Mouse (Mus musculus) hindbrain, embryonic 13.5 days (tissue): ENCODE measurements around the gene Vsx1. TPM values are rescaled to one million over a fixed set of nuclear protein-coding genes. Genes with fewer than 3 reads are reported as not detected.
A peak's percentile ranks its signal among the peaks of the same experiment; 100 is the strongest.

Experiments used
- ATAC-seq: fragments of 200-750 bp; cut with Nextera tagmentation; 2 replicates; pipeline ENCODE4 v1.8.0; 2017; ENCODE audit warnings: moderate TSS enrichment; ENCODE audit not compliant: low FRiP score
- H3K27ac ChIP-seq: fragments of 300-500 bp; sonication (generic); 2 replicates; pipeline ENCODE4 v1.5.1; 2015; ENCODE audit warnings: inconsistent platforms, mild to moderate bottlenecking, moderate library complexity
- H3K27me3 ChIP-seq: fragments of 300-500 bp; sonication (generic); 2 replicates; pipeline ENCODE4 v1.6.1; 2015; ENCODE audit warnings: mild to moderate bottlenecking, inconsistent platforms
- H3K36me3 ChIP-seq: fragments of 300-500 bp; sonication (generic); 2 replicates; pipeline ENCODE4 v1.6.1; 2015; ENCODE audit warnings: mild to moderate bottlenecking, inconsistent platforms
- H3K4me1 ChIP-seq: fragments of 300-500 bp; sonication (generic); replicated peaks from 2 replicates; pipeline ENCODE4 v1.6.1; 2015; ENCODE audit warnings: inconsistent platforms
- H3K4me2 ChIP-seq: fragments of 300-500 bp; sonication (generic); 2 replicates; pipeline ENCODE4 v1.6.1; 2015; ENCODE audit warnings: inconsistent platforms, mild to moderate bottlenecking, moderate library complexity
- H3K4me3 ChIP-seq: fragments of 300-500 bp; sonication (generic); 2 replicates; pipeline ENCODE4 v1.5.1; 2015; ENCODE audit warnings: mild to moderate bottlenecking, inconsistent platforms
- H3K9ac ChIP-seq: fragments of 300-500 bp; sonication (generic); 2 replicates; pipeline ENCODE4 v1.6.1; 2015; ENCODE audit warnings: mild to moderate bottlenecking, inconsistent platforms
- H3K9me3 ChIP-seq: fragments of 300-500 bp; sonication (generic); 2 replicates; pipeline ENCODE4 v1.6.1; 2016; ENCODE audit warnings: inconsistent platforms
- WGBS: fragments of 180-500 bp; shearing (Covaris S2); methylation state at CpG from one replicate; pipeline ENCODE4 v1.1.7; 2015; 5-methylcytosine and 5-hydroxymethylcytosine counted together
- polyA plus RNA-seq: library from polyadenylated mRNA; unstranded; fragments of >200 nt; fragmentation: Nextera tagmentation; extraction: Ambion mirVana; gene quantifications from 2 replicates; pipeline ENCODE4 v1.2.1, GENCODE M21; 2015

Vsx1 gene
- polyA plus RNA-seq, 1 experiment from 2014 or later, result 0.18 TPM

- Histone ChIP-seq H3K27me3 (peaks cover 15% of the 10 kb centered on the region), H3K4me3 (peak overlapping the region; percentile 13; the same call in 1 of the 2 replicates), H3K27ac (no peak overlapping the region), H3K9ac (no peak overlapping the region), H3K9me3 (no peaks in the 10 kb centered on the region), H3K36me3 (no peaks in the 10 kb centered on the region), H3K4me2 (peak overlapping the region; percentile 32), H3K4me1 (peaks cover 29% of the 10 kb centered on the region)
- 50% methylated on average over 10 of the region's 10 CpGs for WGBS
- ATAC-seq, result no peak
Measured at GRCm38 (mm10) chr2:150665534-150666451, 23.4 kb downstream of the Vsx1 start.

DNA sequence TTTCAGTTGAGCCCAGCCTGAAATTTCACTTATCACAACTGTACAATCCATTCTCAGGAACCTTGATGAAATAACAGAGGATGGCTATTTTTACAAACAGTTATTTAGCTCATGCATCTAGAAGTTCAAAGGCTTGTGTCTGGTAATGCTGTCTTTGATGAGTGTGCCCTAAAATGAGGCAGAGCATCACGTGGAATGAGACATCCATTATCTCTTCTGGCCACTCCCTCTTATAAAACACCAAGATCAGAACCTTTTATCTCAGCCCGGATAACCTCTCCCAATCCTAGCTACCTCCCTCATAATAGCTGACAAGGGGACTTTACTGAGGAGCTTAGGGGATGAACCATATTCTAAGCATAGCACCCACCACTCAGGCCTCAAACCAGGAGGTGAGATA is 24.2 kb downstream of the Vsx1 start:
- Histone ChIP-seq H3K27ac (no peak overlapping the region), H3K4me3 (no peak overlapping the region), H3K4me2 (peak overlapping the region; percentile 32), H3K36me3 (no peaks in the 10 kb centered on the region), H3K4me1 (peaks cover 30% of the 10 kb centered on the region), H3K9ac (no peak overlapping the region), H3K27me3 (peaks cover 15% of the 10 kb centered on the region), H3K9me3 (no peaks in the 10 kb centered on the region)
- 73% methylated on average over 2 of the region's 2 CpGs for WGBS
- ATAC-seq, result no peak

- peak overlapping the region; percentile 32; the same call in 1 of the 2 replicates for H3K4me2 ChIP-seq
Measured at GRCm38 (mm10) chr2:150664152-150664920, 24.8 kb downstream of the Vsx1 start.

DNA sequence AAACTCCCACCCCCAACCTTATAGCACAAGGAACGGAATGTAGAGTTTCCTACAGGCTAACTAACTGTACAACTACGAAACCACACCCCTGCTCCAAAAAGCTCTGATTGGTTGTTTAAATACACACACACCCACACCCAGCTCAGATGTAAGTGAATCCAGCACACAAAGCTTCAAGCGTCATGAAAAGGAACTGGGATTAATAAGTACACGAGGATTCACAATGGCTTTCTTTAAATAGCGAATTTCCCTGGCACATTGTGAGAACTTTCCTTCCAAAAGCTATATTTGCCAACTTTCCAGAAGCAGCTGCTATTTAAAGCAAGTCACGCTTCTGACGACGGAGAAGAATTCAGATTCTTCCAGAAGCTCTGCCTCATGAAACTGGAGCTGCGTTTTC is 25.9 kb downstream of the Vsx1 start:
- Histone ChIP-seq H3K36me3 (peaks cover 7% of the 10 kb centered on the region), H3K27me3 (no peaks in the 10 kb centered on the region), H3K4me1 (peaks cover 26% of the 10 kb centered on the region), H3K27ac (peak overlapping the region; percentile 19; the same call in 1 of the 2 replicates), H3K9ac (no peak overlapping the region), H3K4me3 (no peak overlapping the region), H3K9me3 (no peaks in the 10 kb centered on the region; the same call in 1 of the 2 replicates), H3K4me2 (no peak overlapping the region)
- 67% methylated on average over 9 of the region's 9 CpGs for WGBS
- no peak for ATAC-seq

More at GRCm38 (mm10) chr2:150664152-150664920, 24.8 kb downstream of the Vsx1 start:
- Histone ChIP-seq H3K4me1 (peaks cover 30% of the 10 kb centered on the region), H3K36me3 (peaks cover 2% of the 10 kb centered on the region; the same call in 1 of the 2 replicates), H3K27me3 (peaks cover 9% of the 10 kb centered on the region), H3K9me3 (no peaks in the 10 kb centered on the region), H3K27ac (peak overlapping the region; percentile 35; the same call in 1 of the 2 replicates), H3K4me3 (no peak overlapping the region), H3K9ac (no peak overlapping the region)
- WGBS, result 82% methylated on average over 5 of the region's 5 CpGs
- no peak for ATAC-seq

DNA sequence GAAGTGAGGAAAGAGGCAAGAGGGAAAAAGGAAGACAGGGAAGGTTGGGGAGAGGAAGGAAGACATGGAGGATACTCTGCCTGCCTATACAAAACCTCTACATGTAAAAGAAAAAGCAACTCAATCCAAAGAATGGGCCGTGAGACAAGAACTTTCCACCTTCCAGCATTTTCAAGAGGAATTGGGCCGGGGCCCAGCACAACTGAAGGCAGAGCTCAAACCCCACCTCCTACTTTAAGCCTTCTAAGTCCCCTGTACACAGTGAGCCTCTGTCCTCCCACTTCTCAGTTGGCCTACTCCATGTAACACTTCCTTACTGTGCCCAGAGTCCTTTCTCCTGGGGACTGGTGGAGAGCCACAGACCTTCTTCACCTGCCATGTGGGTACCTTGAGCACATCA is 27.2 kb downstream of the Vsx1 start:
- Histone ChIP-seq H3K9me3 (no peaks in the 10 kb centered on the region; the same call in 1 of the 2 replicates), H3K27me3 (no peaks in the 10 kb centered on the region), H3K27ac (no peak overlapping the region), H3K9ac (no peak overlapping the region), H3K4me1 (peaks cover 21% of the 10 kb centered on the region), H3K4me2 (no peak overlapping the region), H3K4me3 (no peak overlapping the region), H3K36me3 (peaks cover 13% of the 10 kb centered on the region)
- no peak for ATAC-seq
- WGBS, result 89% methylated on average over 2 of the region's 2 CpGs

DNA sequence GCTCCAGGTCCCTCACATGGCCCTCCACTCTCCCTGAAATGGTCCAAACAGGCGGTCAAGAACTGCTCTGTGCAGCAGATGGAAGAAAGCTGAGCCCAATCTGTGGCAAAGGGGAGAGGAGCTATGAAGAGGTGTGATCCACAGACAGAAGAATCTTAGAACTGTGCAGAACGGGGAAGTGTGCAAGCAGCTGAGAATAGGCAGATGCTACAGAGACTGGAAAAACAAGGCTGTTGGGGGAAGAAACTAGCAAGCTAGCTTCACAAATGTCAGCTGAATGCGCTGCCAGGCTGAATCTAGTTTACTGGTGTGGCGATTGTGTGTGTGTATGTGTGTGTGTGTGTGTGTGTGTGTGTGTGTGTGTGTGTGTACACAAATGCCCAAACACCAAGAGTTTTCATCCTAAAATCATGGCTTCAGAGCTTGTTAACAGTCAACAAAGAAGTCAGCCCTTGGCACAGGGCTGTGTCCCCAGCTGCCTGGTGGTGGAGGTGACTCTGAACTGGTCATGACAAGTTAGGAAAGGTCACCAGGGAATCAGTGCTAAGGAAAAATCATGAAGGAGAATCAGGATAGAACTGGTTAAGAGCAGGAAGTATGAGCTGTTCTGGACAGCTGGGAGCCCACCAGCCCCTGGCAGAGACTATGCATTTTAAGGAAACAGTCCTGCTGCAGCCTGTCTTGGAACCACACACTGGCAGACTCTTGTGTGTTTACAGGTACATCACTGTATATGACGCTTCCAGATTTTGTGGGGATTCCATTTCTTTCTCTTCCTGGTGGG is 28.3 kb downstream of the Vsx1 start:
- Histone ChIP-seq H3K27me3 (no peaks in the 10 kb centered on the region), H3K4me2 (no peak overlapping the region), H3K9ac (no peak overlapping the region), H3K4me1 (peaks cover 20% of the 10 kb centered on the region), H3K27ac (no peak overlapping the region), H3K36me3 (peaks cover 13% of the 10 kb centered on the region), H3K9me3 (no peaks in the 10 kb centered on the region; the same call in 1 of the 2 replicates), H3K4me3 (no peak overlapping the region)
- WGBS, result 89% methylated on average over 5 of the region's 5 CpGs
- ATAC-seq, result no peak

- H3K4me3 ChIP-seq, result no peak overlapping the region
- peaks cover 15% of the 10 kb centered on the region for H3K4me1 ChIP-seq
- 72% methylated on average over 4 of the region's 4 CpGs for whole genome bisulfite sequencing
- H3K36me3 ChIP-seq, result peaks cover 13% of the 10 kb centered on the region
- ATAC-seq, result no peak
- no peaks in the 10 kb centered on the region for H3K27me3 ChIP-seq
- H3K9ac ChIP-seq, result no peak overlapping the region
- no peaks in the 10 kb centered on the region; the same call in 1 of the 2 replicates for H3K9me3 ChIP-seq
- no peak overlapping the region for H3K27ac ChIP-seq
- H3K4me2 ChIP-seq, result no peak overlapping the region
Measured at GRCm38 (mm10) chr2:150660049-150660448, 29.1 kb downstream of the Vsx1 start.

DNA sequence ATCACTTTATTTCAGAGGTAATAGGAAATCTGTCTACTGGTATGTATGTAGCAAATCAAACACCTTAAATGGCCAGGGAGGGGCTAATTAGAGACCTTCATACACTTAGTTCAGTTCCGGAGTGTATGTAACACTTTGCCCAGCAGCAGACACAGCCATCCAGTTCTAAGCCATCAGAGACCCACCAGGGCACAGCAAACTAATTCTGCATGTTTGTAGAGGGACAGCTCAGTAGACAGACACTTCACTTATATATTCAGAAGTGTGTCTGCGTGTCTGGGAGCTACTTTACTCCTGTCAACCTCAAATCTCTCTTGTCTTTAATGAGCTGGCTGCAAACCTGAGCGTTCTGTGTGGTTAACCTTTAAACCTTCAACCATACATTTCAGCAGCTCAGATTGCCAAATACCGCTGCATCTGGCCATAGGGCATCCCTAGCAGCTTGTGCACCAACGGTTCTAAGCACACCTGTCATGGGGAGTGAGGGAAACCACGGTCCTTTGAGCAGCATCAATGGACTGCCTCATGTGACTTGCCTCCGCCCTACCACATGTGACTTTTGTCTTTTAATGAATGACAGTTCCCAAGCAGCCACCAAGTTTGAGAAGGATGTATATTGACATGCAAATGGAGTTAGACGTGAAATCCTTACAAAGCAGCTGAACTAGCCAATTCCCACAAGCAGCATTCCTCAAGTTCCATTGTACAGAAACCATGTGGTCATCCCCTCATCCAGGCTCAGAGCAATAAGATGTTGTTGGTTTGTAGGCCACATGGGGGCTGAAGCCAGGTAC is 32.0 kb downstream of the Vsx1 start:
- Histone ChIP-seq H3K4me1 (peaks cover 15% of the 10 kb centered on the region), H3K9me3 (no peaks in the 10 kb centered on the region; the same call in 1 of the 2 replicates), H3K4me2 (no peak overlapping the region), H3K4me3 (no peak overlapping the region), H3K9ac (no peak overlapping the region), H3K36me3 (peaks cover 13% of the 10 kb centered on the region), H3K27me3 (no peaks in the 10 kb centered on the region), H3K27ac (peak overlapping the region; percentile 64)
- peak; percentile 78 for ATAC-seq
- WGBS, result 27% methylated on average over 8 of the region's 8 CpGs

GRCm38 (mm10) chr2:150656112-150656511 is 33.0 kb downstream of the Vsx1 start:
- 85% methylated on average over 3 of the region's 3 CpGs for WGBS
- no peak for ATAC-seq
- peak overlapping the region; percentile 50; the same call in 1 of the 2 replicates for H3K27ac ChIP-seq
- H3K4me2 ChIP-seq, result no peak overlapping the region
- H3K9me3 ChIP-seq, result no peaks in the 10 kb centered on the region; the same call in 1 of the 2 replicates
- peaks cover 13% of the 10 kb centered on the region for H3K36me3 ChIP-seq
- H3K27me3 ChIP-seq, result no peaks in the 10 kb centered on the region
- peaks cover 16% of the 10 kb centered on the region for H3K4me1 ChIP-seq
- H3K4me3 ChIP-seq, result no peak overlapping the region
- no peak overlapping the region for H3K9ac ChIP-seq

GRCm38 (mm10) chr2:150655290-150655689 is 33.9 kb downstream of the Vsx1 start:
- 87% methylated on average over 6 of the region's 6 CpGs for WGBS
- peaks cover 13% of the 10 kb centered on the region for H3K36me3 ChIP-seq
- no peak overlapping the region for H3K27ac ChIP-seq
- no peaks in the 10 kb centered on the region for H3K27me3 ChIP-seq
- peaks cover 20% of the 10 kb centered on the region for H3K4me1 ChIP-seq
- H3K4me2 ChIP-seq, result no peak overlapping the region
- no peak overlapping the region for H3K9ac ChIP-seq
- no peaks in the 10 kb centered on the region; the same call in 1 of the 2 replicates for H3K9me3 ChIP-seq
- H3K4me3 ChIP-seq, result no peak overlapping the region
- ATAC-seq, result no peak

DNA sequence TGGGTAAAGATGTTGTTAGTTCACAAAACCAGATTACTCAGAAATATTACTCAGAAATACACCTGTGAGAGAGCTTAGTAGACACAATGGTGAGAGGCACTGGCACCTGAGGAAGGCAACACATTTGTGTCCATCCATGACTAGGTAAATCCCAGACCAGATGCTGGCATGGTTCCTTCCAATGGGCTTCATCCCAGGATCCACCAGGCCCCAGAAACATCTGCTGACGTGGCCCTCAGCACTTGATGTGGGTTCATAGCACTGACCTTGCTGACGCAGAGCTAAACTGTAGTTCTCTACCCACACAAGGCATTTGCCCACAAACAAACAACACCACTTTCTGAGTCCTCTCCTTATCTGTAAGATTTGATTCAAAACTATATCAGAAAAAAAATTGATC is 34.3 kb downstream of the Vsx1 start:
- Histone ChIP-seq H3K36me3 (peaks cover 13% of the 10 kb centered on the region), H3K9ac (no peak overlapping the region), H3K4me3 (no peak overlapping the region), H3K9me3 (no peaks in the 10 kb centered on the region; the same call in 1 of the 2 replicates), H3K4me2 (no peak overlapping the region), H3K27ac (no peak overlapping the region), H3K4me1 (peaks cover 24% of the 10 kb centered on the region), H3K27me3 (no peaks in the 10 kb centered on the region)
- no peak for ATAC-seq
- WGBS, result 80% methylated on average over 2 of the region's 2 CpGs
